Mouse (Mus musculus): ENCODE measurements at regions not wholly inside any gene's neighbourhood (a gene's known extent, or its start where the extent isn't known, plus 50 kb on each side); places are given as distances from the start of the nearest gene placed in this dataset.

DNA sequence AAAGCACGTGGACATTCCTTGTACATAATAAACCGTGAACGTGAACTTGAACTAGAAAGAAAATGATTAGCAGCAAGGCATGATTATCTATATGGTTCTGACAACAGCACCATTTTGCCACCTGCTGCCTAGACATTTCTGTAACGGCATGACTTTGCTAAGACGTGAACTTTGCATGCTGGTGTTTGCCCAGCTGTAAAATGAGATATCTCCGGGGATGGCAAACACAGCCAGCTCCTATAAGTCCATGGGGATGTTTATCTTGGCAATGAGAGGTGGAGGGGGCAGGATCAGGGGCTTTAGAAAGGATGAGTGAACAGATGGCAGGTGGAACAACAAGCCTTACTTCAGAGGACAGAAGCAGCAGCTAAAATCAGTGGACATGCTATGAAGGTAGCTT, 522.9 kb upstream of the Castor2 start:
- ATAC-seq (ENCODE audit: poor library complexity, severe bottlenecking), result no peak

DNA sequence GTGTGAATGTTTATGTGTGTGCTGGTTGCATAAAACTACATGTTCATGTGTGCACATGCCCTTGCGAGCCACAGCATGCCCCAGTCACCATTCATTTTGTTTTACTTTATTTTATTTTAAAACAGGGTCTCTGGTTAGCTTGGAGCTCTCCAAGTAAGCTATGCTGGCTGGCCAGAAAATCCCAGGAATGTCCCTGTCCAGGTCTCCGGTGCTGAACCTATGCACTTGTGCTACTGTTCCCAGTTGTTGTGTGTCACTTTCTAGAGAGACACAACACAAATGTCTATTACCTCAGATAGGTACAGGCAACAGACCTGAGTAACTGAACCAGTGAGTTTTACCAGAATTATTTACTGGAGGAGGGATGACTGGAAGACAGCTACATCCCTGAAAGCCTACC, 530.4 kb upstream of the Castor2 start:
- ATAC-seq (ENCODE audit: poor library complexity, severe bottlenecking), result no peak

DNA sequence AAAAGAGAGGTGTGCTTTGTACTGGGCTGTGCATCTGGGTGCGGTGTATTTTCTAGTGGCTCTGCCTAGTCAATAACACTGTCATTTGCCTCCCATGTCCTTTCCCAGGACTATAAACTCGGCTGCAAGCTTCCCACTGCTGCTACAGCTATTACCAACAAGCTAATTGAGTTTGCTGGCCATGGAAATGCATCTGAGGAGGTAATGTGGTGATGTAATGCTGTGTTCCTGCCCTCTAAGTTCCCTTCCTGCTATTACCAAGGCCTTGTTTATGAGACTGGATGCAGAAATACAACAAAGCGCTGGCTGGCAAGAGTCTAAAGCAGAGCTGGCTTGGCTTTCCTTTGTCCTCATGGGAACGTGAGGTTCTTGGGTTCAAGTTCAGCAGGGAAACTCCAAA, 533.0 kb upstream of the Castor2 start:
- ATAC-seq (ENCODE audit: poor library complexity, severe bottlenecking), result no peak

DNA sequence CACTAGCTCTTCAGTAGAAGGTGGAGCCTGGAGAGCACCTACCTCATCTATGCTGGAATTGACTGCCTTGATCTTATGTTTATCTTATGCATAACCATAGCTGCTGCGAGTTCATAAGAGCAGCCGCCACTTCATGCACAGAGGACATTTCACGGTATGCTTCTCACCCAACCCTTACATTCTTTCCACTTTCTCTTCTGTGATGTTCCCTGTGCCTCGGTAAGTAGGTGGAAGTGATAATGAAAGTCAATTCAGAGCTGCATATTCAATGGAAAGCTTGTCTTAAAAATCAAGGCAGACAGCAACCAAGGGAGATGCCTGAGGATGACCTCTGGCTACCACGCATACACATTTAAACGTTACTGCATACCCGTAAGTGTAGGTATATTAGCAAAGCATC, 548.9 kb upstream of the Castor2 start:
- ATAC-seq (ENCODE audit: poor library complexity, severe bottlenecking), result no peak

DNA sequence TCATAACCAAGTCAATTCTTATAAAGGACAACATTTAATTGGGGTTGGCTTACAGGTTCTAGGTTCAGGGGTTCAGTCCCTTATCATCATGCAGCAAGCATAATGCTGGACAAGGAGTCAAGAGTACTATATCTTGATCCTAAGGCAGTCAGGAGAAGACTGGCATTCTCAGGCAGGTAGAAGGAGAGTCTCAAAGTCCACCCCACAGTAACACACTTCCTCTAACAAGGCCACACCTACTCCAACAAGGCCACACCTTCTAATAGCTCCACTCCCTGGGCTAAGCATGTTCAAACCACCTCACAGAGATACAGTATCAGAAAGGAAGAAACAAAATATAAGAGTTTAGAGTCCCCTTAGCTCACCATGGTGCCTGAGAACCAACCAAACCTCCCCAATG, 557.3 kb upstream of the Castor2 start:
- no peak for ATAC-seq (ENCODE audit: poor library complexity, severe bottlenecking)

DNA sequence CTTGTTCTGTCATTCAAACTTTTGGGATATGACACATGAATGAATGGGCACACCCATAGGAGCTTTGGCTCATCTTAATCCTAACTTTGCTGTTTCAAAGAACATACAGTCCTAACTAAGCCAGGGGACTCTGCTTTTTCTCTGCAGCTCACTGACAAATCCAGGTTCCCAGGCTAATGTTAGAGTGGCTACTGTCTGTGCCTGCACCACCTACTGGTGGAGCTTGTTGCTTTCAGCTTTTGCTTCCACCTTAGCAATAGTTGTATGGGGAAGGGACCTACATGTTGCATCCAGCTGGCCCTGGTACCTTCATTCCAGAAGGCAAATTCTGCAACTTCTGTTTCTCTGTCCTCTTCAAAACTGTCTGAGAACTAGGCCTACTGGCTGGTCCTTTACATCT, 566.8 kb upstream of the Castor2 start:
- no peak for ATAC-seq (ENCODE audit: poor library complexity, severe bottlenecking)

DNA sequence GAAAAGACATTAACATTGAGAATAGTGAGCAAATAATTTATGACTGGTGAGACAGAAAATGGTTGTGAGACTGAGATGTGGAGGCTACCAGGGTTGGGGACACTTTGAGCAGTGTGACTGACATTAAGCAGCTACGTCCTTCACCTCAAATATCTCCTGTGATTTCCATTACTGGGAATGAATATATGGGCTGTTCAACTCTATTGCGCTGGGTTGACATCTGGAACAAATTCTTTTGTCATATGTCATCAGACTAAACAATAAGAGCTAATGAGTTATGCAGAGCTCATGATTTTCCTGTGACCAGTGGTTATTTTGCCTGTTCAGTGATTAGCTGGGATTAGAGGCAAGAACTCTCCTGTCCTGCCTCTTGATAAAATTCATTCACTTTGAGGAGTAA, 593.9 kb upstream of the Castor2 start:
- no peak for ATAC-seq (ENCODE audit: poor library complexity, severe bottlenecking)

DNA sequence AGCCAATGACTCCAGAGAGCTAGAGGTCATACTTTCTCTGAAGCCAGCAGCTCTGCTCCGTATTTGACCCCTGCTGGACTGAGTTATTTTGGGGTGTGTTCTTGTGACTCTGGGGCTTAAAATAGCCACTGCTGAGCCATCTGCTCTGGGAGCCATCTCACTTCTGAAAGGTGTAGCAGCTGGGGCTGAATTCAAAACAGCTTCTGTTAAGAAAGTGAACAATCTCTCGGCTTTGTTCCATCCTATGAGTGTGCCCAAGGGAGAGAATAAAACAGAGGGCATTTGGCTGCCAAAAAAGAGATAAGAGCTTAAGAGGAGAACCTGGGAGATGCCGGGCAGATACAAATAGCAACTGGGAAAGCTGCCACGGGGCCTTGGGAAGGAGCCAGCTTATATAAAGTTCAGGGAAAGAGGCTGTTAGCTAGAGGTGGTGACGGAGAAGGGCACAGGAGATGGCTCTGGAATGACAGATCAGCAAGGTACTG, 611.7 kb upstream of the Castor2 start:
- ATAC-seq (ENCODE audit: poor library complexity, severe bottlenecking), result no peak

DNA sequence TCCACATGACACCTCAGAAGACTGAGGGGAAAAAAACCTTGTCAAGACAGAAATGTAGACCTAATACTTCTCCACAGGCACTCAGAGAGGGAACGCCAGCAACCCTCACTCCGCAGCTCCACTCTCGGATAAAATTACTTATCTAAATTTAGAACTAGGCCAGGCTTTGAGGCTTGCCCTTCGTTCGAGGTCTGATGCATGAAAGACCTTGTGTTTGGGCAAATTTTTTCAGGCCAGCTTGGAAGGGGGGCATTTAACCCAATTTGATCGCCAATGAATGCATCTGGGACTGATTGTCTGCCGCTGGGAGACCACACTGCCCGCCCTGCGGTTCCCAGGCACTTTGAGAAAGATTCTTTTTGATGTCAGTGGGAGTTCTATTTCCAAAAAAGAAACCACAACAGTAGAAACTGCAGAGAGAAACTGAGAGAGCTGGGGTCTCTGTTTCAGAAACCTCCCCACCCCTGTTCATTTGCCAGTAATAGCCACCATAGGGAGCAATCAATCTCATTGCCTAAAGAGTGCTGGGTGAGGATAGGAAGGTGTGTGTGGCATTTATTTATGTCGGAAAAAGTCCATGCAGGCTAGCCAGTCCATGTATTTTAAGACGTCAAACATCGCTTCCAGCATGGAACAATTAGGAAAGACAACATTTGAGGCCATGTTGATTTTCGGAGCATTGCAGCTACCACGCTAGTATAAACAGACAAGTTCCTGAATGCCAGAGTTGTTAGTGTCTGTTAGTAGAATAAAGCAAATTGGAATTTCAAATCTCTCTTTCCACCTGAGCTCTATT, 617.0 kb upstream of the Castor2 start:
- ATAC-seq (ENCODE audit: poor library complexity, severe bottlenecking), result no peak

DNA sequence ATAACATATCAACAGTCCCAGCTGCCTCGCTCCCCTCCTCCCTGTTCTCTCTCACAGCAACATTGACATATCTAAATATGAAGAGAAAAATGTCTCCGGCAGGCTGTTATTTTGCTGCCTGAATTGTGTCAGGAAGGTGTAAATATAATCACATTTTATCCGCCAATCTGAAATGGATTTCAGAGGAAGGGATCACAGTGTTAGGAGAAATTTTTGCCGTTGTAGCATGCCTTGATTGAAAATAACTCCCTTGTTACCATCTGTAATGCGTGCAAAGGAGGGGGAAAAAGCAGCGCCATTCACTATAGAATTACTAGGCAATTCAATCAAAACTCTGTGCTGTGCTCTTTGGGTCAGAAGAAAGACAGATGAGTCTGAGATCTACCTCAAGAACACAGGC, 620.3 kb upstream of the Castor2 start:
- no peak for ATAC-seq (ENCODE audit: poor library complexity, severe bottlenecking)

DNA sequence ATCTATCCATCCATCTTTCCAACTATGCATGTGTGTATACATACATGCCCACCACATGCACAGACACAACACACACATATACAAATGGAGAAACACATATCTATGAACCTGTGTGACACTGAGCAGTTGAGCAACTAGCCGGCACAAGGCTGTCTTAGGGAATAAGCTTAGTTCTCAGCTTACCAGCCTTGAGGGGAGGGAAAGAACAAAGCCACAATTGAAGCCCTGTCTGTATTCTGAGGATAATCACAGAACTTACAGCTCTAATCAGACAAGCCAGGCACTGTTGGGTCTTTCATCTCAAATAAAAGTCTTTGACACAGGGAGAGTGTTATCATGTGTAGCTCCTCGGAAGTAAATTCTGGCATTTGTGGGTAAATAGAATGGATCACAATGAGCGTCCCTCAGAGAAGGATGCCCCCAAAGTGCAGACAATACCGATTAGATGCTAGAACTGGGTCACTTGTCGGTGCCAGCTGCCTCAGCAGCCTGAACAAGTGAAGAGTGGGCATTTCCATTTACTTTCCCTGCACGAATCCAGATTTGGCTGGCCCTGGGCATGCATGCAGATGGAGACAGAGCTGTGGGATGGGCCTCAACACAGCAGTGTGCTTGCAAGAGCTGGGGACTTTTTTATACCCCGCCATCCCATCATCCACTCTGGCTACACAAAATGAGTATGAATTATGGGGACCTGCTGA, 646.0 kb upstream of the Castor2 start:
- ATAC-seq (ENCODE audit: poor library complexity, severe bottlenecking), result no peak

DNA sequence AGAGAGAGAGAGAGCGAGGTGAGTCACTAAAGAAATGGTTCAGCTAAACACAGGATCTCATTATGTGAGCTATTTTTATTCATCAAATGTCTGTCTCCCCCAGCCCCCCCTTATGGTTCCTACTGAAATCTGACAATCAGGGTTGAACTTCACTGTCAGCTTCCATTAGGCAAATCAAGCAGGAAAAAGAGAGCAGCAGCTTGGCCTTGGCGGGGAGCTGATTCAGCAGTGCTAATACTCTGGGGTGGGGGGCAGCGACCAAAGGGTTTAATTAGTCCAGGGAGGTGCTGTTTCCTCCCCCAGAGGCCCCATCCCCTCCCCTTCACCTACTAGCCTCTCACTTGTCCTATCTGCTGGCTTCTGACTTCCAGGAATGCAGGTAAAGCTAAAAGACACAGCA, 649.6 kb upstream of the Castor2 start:
- ATAC-seq (ENCODE audit: poor library complexity, severe bottlenecking), result no peak

DNA sequence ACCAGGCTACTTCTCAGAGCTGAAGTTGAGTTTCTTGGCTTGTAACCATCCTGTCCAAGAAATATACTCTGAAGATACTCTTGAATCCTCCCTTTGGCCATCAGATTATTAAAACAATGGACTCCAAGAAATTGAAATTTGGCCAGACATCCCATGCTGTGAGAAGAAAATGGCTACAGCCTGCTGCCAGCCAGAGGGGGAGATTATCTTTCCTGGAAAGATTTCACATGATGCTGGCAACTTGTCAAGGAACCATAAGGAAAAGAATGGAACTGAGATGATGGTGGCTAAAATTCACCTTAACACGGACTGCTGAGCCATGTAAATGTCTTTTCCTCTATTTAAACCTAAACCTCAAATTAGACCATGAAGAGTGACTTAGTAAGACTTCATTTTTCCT, 698.7 kb upstream of the Castor2 start:
- ATAC-seq (ENCODE audit: poor library complexity, severe bottlenecking), result no peak

DNA sequence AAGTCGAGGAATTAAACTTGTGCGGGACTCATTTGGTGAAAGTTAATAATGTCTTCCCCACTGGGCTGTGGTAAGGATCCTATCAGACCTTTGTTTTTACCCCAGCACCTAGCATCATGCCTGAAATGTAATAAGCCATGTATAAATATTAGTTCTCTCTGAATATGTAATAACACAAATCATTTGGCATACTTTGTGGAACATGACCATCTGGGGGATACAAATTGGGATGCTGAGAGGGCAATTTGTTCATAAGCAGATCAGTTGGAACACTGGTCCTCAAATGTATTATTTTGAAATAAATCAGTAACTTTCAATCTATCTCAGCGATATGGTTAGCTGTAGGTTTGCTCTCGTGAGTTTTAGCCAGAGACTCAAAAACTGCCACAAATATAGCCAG, 709.6 kb upstream of the Castor2 start:
- ATAC-seq (ENCODE audit: poor library complexity, severe bottlenecking), result no peak

DNA sequence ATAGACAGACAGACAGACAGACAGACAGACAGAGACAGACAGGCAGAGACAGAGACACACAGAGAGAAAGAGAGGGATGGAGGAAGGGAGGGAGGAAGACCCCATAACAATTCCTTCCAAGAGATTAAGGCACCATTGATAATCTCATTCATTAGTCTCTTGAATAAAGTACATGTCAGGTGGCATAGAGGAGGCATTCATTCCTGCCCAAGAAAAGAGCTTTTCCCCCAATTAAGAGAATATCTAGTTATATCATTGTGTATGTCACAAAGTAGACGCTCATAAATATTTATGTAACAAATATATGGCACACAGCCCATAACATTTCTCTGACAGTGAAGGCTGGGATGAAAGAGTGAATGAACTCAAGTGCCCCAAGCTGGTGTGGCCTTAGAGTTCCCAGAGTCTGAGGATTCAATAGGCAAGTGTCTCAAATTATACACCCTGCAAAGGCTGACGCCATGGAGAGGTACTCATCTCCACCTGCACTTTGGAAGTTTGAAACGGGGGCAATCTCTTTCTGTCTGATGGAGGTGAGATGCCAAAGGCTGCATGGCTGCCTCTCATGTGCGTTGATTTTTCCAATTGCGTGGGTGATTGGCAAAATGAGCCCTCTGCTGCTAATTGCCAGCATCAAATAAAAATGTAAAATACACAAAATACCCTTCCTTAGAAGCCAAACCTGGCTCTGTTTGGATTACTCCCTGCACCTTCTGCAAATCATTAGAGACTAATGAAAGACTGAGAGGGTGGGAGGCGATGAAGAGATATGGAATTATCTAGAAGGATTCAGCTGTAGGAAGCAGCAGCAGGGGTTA, 710.3 kb upstream of the Castor2 start:
- no peak for ATAC-seq (ENCODE audit: poor library complexity, severe bottlenecking)

DNA sequence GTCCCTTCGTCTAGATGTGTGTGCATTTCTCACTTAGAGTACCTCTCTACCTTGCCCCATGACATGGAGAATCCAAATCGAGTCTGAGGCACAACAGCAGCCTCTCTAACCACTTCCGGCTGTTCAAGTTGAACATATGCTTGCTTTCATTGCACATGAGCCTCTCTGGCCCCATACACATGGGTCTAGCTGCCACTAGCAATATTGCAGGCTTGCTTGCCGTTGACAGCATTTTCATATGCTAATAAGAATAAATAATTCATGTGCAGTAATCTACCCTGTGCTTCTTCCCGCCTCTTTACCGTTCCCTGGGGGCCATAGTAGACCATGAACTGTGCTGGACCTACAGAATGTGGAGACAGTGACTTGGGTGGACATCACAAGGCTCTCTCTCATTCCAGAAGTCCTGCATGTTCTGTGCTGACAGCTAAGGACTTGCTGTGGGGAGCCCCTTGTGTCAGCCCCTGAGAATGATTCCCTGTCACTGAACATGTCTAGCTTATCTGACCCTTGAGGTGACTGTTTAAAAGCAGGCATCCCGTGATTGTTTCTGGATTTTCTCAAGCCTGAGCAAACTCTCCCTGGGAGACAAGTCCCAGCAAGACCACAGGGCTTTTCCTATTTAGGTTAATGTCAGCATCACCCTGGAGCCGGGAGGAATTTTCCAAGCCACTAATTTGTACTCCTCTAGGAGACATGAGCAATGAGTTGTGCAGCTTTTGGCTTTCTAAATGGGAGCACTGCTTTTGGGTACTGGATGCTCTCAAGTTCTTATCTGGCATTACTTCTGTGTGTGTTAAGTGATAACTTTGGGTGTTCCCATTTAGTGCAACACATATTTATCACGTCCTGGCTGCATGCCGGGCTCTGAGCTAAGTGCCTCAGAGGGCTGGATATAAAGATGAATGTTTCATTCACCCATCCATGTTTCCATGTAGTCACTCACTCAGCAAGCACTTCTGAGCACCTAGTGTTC, 713.8 kb upstream of the Castor2 start:
- ATAC-seq (ENCODE audit: poor library complexity, severe bottlenecking), result no peak

DNA sequence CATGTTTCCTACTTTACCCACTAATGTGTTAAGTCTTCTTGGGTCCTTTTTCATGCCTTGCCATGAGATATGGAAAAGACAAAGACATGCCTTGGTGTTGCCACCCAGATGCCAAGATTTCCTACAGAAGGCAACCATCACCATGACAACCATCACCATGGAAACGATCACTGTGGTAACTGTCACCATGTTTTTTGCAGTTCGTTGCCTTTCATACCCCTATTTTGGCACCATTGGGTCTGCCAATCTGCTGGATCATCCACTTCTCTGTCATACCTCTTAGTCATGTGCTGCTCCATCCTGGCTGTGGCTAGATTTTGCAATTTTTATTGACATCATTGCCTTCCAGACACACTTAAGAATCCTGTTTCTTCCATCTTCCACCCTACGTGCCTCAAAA, 733.7 kb upstream of the Castor2 start:
- no peak for ATAC-seq (ENCODE audit: poor library complexity, severe bottlenecking)

DNA sequence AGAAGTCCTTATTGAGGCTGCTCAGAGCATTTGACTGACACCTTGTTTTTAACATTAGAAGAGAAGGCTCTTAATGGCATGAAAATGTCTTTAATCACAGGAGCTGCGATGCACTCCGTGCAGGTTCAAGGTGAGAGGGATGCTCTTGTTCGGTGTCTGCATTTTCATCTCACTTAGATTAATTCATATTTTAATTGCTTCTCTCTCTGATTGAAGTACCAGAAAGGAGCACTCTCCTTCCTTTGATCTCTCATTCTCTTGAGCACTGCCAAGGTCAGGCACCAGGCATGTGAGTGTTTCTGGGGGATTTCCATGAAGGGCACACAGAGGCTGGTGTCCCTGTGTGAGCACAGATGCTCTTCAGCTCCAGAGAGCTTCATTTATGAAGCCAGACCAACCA, 752.0 kb upstream of the Castor2 start:
- ATAC-seq (ENCODE audit: poor library complexity, severe bottlenecking), result no peak

DNA sequence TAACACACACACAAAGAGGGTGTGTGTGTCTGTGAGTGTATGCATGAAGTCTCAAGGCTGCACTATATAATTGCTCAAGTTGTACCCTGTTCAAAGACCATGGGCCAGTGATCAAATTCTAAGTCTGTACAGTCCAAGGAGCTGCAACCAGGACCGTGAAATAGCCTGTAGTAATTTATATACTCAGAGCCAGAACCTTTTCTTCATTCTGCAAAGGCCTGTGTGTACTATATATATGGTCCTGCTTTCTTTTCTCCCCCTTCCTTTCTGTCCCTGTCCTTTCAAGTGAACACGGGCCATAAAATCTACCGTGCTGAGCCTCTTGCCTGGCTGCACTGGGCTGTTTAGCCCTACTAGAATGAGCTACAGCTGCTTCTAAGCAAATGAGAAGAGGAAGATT, 757.5 kb upstream of the Castor2 start:
- no peak for ATAC-seq (ENCODE audit: poor library complexity, severe bottlenecking)

DNA sequence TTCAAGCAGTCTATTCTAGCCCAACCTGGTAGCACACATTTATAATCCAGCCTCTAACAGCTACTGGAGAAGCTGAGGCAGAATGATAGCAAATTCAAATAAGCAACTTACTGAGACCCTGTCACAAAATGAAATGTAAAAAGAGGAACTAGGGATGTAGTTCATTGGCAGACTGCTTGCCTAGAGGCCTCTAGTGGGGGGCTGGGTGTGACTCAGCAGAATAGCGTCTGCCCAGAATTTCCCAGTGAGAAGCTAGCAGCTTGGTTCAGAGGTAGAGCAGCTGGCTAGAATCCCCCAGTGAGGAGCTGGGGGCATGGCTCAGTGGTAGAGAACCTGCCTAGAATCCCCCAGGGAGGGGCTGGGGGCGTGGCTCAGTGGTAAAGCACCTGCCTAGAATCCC, 777.5 kb upstream of the Auts2 start:
- no peak for ATAC-seq (ENCODE audit: poor library complexity, severe bottlenecking)

DNA sequence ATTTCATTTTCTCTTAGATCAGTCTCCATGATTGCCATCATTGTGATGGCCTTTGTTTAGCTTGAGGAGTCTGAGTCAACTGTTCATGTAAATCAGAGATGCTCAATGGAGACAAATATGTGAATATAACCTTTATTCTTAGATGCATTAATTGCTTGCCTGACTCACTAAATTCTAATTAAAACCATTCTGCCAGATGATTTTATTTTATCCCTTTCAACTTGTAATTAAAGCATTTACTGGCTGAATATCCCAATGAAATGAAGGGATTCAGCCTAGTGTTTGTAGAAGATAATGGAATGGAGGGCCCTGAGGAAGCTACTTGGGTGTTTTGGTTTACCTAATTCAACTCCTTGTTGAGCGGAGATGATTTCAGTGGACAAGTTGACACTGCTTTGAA, 777.1 kb upstream of the Auts2 start:
- no peak for ATAC-seq (ENCODE audit: poor library complexity, severe bottlenecking)
